Mouse (Mus musculus) kidney, adult 2 months (tissue): ENCODE measurements around the gene Gm37240.

ENCODE experiments used
- CTCF ChIP-seq: fragments of 200-500 bp; conservative IDR thresholded peaks from 2 replicates; pipeline ENCODE4 v1.5.1; 2011; ENCODE audit warnings: low read depth, mild to moderate bottlenecking, control low read depth, low read length, moderate library complexity, mixed read lengths; ENCODE audit not compliant: insufficient read depth, insufficient read length
- POLR2A ChIP-seq: fragments of 200-500 bp; IDR thresholded peaks from one replicate; pipeline ENCODE4 v1.6.1; 2011; ENCODE audit warnings: low read depth, low read length, control low read depth

- TF ChIP-seq CTCF (no peak), POLR2A (no peak)
Observed at GRCm38 (mm10) chr3:85855947-85856346, 31.4 kb downstream of the Gm37240 start.
